ENCODE assay signal across 8 mouse cellular contexts in the genomic region with DNA sequence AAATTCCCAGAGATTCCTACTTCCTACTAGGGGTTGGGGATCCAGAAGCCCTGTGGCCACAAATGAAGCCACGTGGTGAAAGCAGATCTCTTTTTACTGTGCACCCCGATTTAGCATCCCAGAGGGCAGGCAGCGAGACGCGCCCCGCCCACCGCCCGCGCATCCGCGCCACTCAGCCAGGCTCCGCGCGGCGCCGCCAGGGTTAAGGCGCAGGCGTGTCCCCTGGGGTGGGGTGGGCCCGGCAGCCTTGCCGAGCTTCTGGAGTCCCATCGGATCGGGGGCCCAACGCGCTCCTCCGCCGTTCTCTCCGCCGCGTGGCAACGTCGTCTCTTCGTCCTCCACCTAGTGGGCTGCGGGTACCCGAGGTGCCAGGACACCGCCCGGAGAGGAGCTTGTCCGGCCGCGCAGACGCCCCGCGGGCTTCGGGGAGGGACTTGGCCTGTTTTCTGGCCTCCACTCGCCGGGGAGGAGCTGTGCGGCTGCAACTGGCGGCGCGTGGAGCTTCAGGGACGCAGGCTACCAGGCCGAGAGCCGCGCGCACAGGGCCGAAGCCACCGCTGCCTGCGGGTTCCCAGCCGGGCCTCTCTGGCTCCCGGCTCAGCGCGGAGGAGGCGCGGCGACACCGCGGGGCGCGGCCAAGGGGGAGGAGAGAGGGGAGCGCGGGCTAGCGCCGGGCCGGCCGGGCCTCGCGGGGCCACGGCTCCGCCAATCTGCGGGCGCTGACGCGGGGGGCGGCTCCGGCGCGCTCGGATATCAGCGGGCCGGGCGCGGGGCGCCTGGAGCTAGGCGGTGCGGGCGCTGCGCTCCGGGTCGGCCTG. TPM values are rescaled to one million over a fixed set of nuclear protein-coding genes. Genes with fewer than 3 reads are reported as not detected.
DNase-seq lines count a peak whose midpoint lies in the region; ATAC-seq and TF ChIP-seq lines count a peak whose summit lies in the region.

Fam20c (plus strand) TSS at position 212 of the 818 bp plus-strand sequence.

- H3K9ac ChIP-seq in forebrain, embryonic 15.5 days (replicated peaks) = peak within 1 kb of the TSS; percentile 97
- peak within 1 kb of the TSS; percentile 72 for H3K9ac ChIP-seq in heart, postnatal 0 days (replicated peaks; ENCODE audit: low read depth, low read length)
- peak within 1 kb of the TSS; percentile 58; the same call in 1 of the 2 replicates for H3K9ac ChIP-seq in liver, embryonic 13.5 days

- peak; percentile 97 for TF ChIP-seq POLR2A in myocyte (IDR thresholded peaks at IDR 0.05; ENCODE audit: insufficient read length, low read depth)

- H3K27me3 ChIP-seq in forebrain, embryonic 15.5 days = no peaks in the 10 kb centered on the region
- H3K27me3 ChIP-seq in heart, postnatal 0 days (ENCODE audit: control insufficient read depth, insufficient read depth, low read length) = peaks cover 15% of the 10 kb centered on the region; the same call in 1 of the 2 replicates
- peaks cover 62% of the 10 kb centered on the region for H3K27me3 ChIP-seq in liver, embryonic 13.5 days
- H3K27me3 ChIP-seq in myocyte (ENCODE audit: control insufficient read depth, insufficient read depth, insufficient read length) = no peaks in the 10 kb centered on the region

- peaks cover 53% of the 10 kb centered on the region for H3K4me1 ChIP-seq in forebrain, embryonic 15.5 days
- H3K4me1 ChIP-seq in heart, postnatal 0 days (ENCODE audit: control insufficient read depth, insufficient read depth) = peaks cover 19% of the 10 kb centered on the region
- H3K4me1 ChIP-seq in liver, embryonic 13.5 days (replicated peaks) = peaks cover 18% of the 10 kb centered on the region; the same call in 1 of the 2 replicates

- peak; percentile 81 for ATAC-seq in forebrain, embryonic 15.5 days (replicated peaks)
- peak; percentile 91 for ATAC-seq in heart, postnatal 0 days (ENCODE audit: insufficient read depth, low read depth)
- ATAC-seq in liver, embryonic 13.5 days (ENCODE audit: low read depth) = peak; percentile 70

- TF ChIP-seq CTCF in heart, postnatal 0 days (IDR thresholded peaks at IDR 0.05; ENCODE audit: low read depth) = no peak

- no peak for TF ChIP-seq EP300 in heart, postnatal 0 days (IDR thresholded peaks at IDR 0.05; ENCODE audit: low read depth)

- peak within 1 kb of the TSS; percentile 84 for H3K4me2 ChIP-seq in forebrain, embryonic 15.5 days (replicated peaks)
- peak within 1 kb of the TSS; percentile 83 for H3K4me2 ChIP-seq in heart, postnatal 0 days (ENCODE audit: low read depth, low read length)
- H3K4me2 ChIP-seq in liver, embryonic 13.5 days = peak within 1 kb of the TSS; percentile 63
- peak within 1 kb of the TSS; percentile 91 for H3K4me2 ChIP-seq in myocyte (ENCODE audit: low read depth)

- under 1% methylated on average over 58 of the region's 98 CpGs for WGBS in forebrain, embryonic 15.5 days
- under 1% methylated on average over 84 of the region's 98 CpGs for WGBS in heart, postnatal 0 days
- under 1% methylated on average over 85 of the region's 98 CpGs for WGBS in liver, embryonic 13.5 days (ENCODE audit: insufficient replicate concordance)

- peak; percentile 44 for DNase-seq in ES-CJ7 (ENCODE audit: low read depth, low spot score)
- peak; percentile 25 for DNase-seq in cerebellum, adult 11 months
- peak; percentile 66 for DNase-seq in heart, postnatal 0 days (ENCODE audit: low spot score)
- DNase-seq in kidney, postnatal 36 days = peak; percentile 86 to 89
- DNase-seq in liver, embryonic 13.5 days = peak; percentile 14
- DNase-seq in testis, postnatal 14 days (ENCODE audit: low spot score) = peak; percentile 60

- H3ac ChIP-seq in myocyte (ENCODE audit: control insufficient read depth, insufficient read length) = peak within 1 kb of the TSS; percentile 83

- peaks cover 15% of the 10 kb centered on the region for H3K36me3 ChIP-seq in forebrain, embryonic 15.5 days
- H3K36me3 ChIP-seq in heart, postnatal 0 days (replicated peaks; ENCODE audit: control insufficient read depth, insufficient read depth, low read length) = 0 out of 2 replicates have a peak, but pooled peaks cover under 1% of the 10 kb centered on the region
- H3K36me3 ChIP-seq in liver, embryonic 13.5 days = no peaks in the 10 kb centered on the region
- H3K36me3 ChIP-seq in myocyte (ENCODE audit: control insufficient read depth, insufficient read depth) = peaks cover 5% of the 10 kb centered on the region

- H3K4me3 ChIP-seq in forebrain, embryonic 15.5 days = peak within 1 kb of the TSS; percentile 81
- peak within 1 kb of the TSS; percentile 53 for H3K4me3 ChIP-seq in heart, postnatal 0 days (ENCODE audit: low read depth, low read length)
- peak within 1 kb of the TSS; percentile 56 for H3K4me3 ChIP-seq in liver, embryonic 13.5 days (replicated peaks)
- H3K4me3 ChIP-seq in myocyte = peak within 1 kb of the TSS; percentile 66

- H3K9me3 ChIP-seq in forebrain, embryonic 15.5 days = no peaks in the 10 kb centered on the region
- no peaks in the 10 kb centered on the region for H3K9me3 ChIP-seq in heart, postnatal 0 days (replicated peaks; ENCODE audit: control insufficient read depth, low read length)
- H3K9me3 ChIP-seq in liver, embryonic 13.5 days (replicated peaks) = no peaks in the 10 kb centered on the region

- peak within 1 kb of the TSS; percentile 99 for H3K27ac ChIP-seq in forebrain, embryonic 15.5 days (replicated peaks)
- H3K27ac ChIP-seq in heart, postnatal 0 days (ENCODE audit: low read depth) = peak within 1 kb of the TSS; percentile 81
- 0 out of 2 replicates have a peak within 1 kb of the TSS, but pooled peaks have one; percentile 39 for H3K27ac ChIP-seq in liver, embryonic 13.5 days

- peaks cover 27% of the 10 kb centered on the region for H3K79me2 ChIP-seq in myocyte (ENCODE audit: control insufficient read depth, insufficient read depth)

TF ChIP-seq in myocyte, 11 proteins besides CTCF, POLR2A, EP300 and RAD21:
- TF ChIP-seq MAX (IDR thresholded peaks at IDR 0.05; ENCODE audit: low read depth) (no peak), MYOD1 (IDR thresholded peaks at IDR 0.05; ENCODE audit: control insufficient read depth in 1 of 3, insufficient read length in 2 of 3, low read depth in 2 of 3) (peak in 2 of 3 experiments; percentile 7 to 20), POLR2AphosphoS2 (IDR thresholded peaks at IDR 0.05; ENCODE audit: insufficient read length, low read depth) (peak; percentile 89), E2F4 (IDR thresholded peaks at IDR 0.05; ENCODE audit: insufficient read depth) (peak; percentile 7), MYOG (IDR thresholded peaks at IDR 0.05; ENCODE audit: control insufficient read depth in 1 of 3, insufficient read depth in 1 of 3, insufficient read length in 2 of 3, low read depth in 2 of 3) (peak in 1 of 3 experiments; percentile 39), REST (IDR thresholded peaks at IDR 0.05; ENCODE audit: insufficient read depth, insufficient read length) (no peak), USF1 (IDR thresholded peaks at IDR 0.05; ENCODE audit: low read depth) (peak; percentile 69), TCF3 (IDR thresholded peaks at IDR 0.05; ENCODE audit: insufficient read length, low read depth) (no peak), CEBPB (IDR thresholded peaks at IDR 0.05; ENCODE audit: insufficient read depth, poor library complexity, severe bottlenecking) (no peak), TCF12 (IDR thresholded peaks at IDR 0.05; ENCODE audit: insufficient read depth, poor library complexity, severe bottlenecking) (no peak), SRF (IDR thresholded peaks at IDR 0.05; ENCODE audit: control insufficient read depth, insufficient read length, low read depth) (no peak)

RNA-seq across cellular contexts. Expression of gene Fam20c, which starts in this region (rescaled TPM):
- 43.7 and 47.3 TPM in 2 replicates for polyA plus RNA-seq in forebrain, embryonic 15.5 days (2015; fragmentation: Nextera tagmentation; extraction: Ambion mirVana)
- total RNA-seq in heart, postnatal 0 days (2014; rRNA removed; ENCODE audit: low replicate concordance) = 9.1 and 16.3 TPM in 2 replicates
- polyA plus RNA-seq in heart, postnatal 0 days (2015; fragmentation: Nextera tagmentation; extraction: Ambion mirVana) = 4.4 and 4.6 TPM in 2 replicates
- polyA plus RNA-seq in liver, embryonic 13.5 days (2015; fragmentation: Nextera tagmentation; extraction: Ambion mirVana) = 6.0 and 6.5 TPM in 2 replicates
- 37.5 TPM for polyA plus RNA-seq in myocyte (2012; fragmentation: generic; extraction: Trizol)

Comparison
In these comparisons a context has a peak if more than half of its experiments do, and no peak if none do; other contexts are left out.
1. Peak in every context shown above with its lines: DNase-seq, ATAC-seq, H3K4me3 ChIP-seq and H3K27ac ChIP-seq.
2. DNase-seq: peak in every context shown above with its lines; median percentile 88 in kidney, postnatal 36 days; 66 in heart, postnatal 0 days; 60 in testis, postnatal 14 days; 44 in ES-CJ7; 25 in cerebellum, adult 11 months; 14 in liver, embryonic 13.5 days.
3. H3K27ac ChIP-seq: peak in every context shown above with its lines; median percentile 99 in forebrain, embryonic 15.5 days; 81 in heart, postnatal 0 days; 39 in liver, embryonic 13.5 days.